ENCODE assay signal across 9 mouse cellular contexts in the genomic region with DNA sequence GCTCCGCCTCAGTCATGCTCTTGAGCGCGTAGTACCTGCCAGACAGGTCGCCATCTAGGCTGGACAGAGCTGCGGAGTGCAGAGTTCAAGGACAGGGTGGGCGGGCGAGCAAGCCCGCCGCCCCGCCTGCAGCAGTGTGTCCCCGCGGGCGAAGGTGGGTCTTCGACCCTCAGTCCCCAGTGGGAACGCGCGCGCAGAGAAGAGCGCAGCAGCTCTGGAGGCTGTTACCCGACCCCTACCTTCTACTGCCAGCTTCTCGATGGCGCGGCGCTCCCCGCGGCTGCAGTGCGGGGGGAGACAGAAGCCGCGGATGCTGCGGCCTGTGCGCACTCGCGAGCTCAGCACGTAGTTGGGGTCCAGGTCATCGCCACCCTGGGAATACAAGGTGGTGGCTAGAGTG. TPM values are rescaled to one million over a fixed set of nuclear protein-coding genes. Genes with fewer than 3 reads are reported as not detected.
DNase-seq lines count a peak whose midpoint lies in the region; ATAC-seq and TF ChIP-seq lines count a peak whose summit lies in the region.
"Had no signal": no experiment of that assay in that cellular context is flagged by ENCODE, and none has a peak within 500 bp of the region (broad histone marks: within the 10 kb centered on the region; RNA-seq: fewer than 3 reads in every experiment).

No protein-coding gene starts in this region.

- ATAC-seq in heart, embryonic 12.5 days (ENCODE audit: insufficient number of reproducible peaks, low FRiP score), result peak; percentile 3; the same call in 1 of the 2 replicates
- peak; percentile 1; the same call in 1 of the 2 replicates for ATAC-seq in forebrain, embryonic 14.5 days
- no peak for ATAC-seq in liver, embryonic 15.5 days (ENCODE audit: insufficient read depth)

- H3K4me2 ChIP-seq in heart, embryonic 12.5 days, result peak overlapping the region; percentile 91
- H3K4me2 ChIP-seq in forebrain, embryonic 14.5 days (ENCODE audit: low read length), result peak overlapping the region; percentile 95
- peak overlapping the region; percentile 67 for H3K4me2 ChIP-seq in liver, embryonic 15.5 days

- H3K27me3 ChIP-seq in heart, embryonic 12.5 days (replicated peaks), result peaks cover 9% of the 10 kb centered on the region; the same call in 1 of the 2 replicates
- H3K27me3 ChIP-seq in E14TG2a.4 (ENCODE audit: insufficient read depth, low read length), result peaks cover 23% of the 10 kb centered on the region
- no peaks in the 10 kb centered on the region for H3K27me3 ChIP-seq in forebrain, embryonic 14.5 days (replicated peaks; ENCODE audit: control insufficient read depth, insufficient read depth, low read length)
- H3K27me3 ChIP-seq in liver, embryonic 15.5 days, result peaks cover 82% of the 10 kb centered on the region
- H3K27me3 ChIP-seq: CH12.LX had no signal

- intact Hi-C loops in heart, postnatal 14 days (cut with DNase I), result no loop called here

- peaks cover 14% of the 10 kb centered on the region; the same call in 1 of the 2 replicates for H3K36me3 ChIP-seq in heart, embryonic 12.5 days
- peaks cover 37% of the 10 kb centered on the region for H3K36me3 ChIP-seq in E14TG2a.4 (ENCODE audit: insufficient read depth, low read length)
- H3K36me3 ChIP-seq in forebrain, embryonic 14.5 days (ENCODE audit: control insufficient read depth, insufficient read depth, low read length), result peaks cover 35% of the 10 kb centered on the region
- no peaks in the 10 kb centered on the region for H3K36me3 ChIP-seq in liver, embryonic 15.5 days (replicated peaks)

- TF ChIP-seq CTCF in E14TG2a.4 (conservative IDR thresholded peaks at IDR 0.05; ENCODE audit: low read length), result no peak

- under 1% methylated on average over 35 of the region's 35 CpGs for WGBS in heart, embryonic 12.5 days
- 0% methylated on average over 26 of the region's 35 CpGs for WGBS in forebrain, embryonic 14.5 days
- WGBS in liver, embryonic 15.5 days (ENCODE audit: insufficient replicate concordance), result under 1% methylated on average over 35 of the region's 35 CpGs

- no peak for DNase-seq in heart, postnatal 14 days
- DNase-seq in forebrain, embryonic 14.5 days (ENCODE audit: low spot score), result peak; percentile 36
- no peak for DNase-seq in left cerebral cortex, adult 11 months (ENCODE audit: low spot score)
- DNase-seq in ovary, postnatal 36 days (ENCODE audit: low spot score), result no peak
- DNase-seq in layer of hippocampus, adult 9-11 months, result no peak

- H3K9me3 ChIP-seq in heart, embryonic 12.5 days (replicated peaks), result no peaks in the 10 kb centered on the region
- no peaks in the 10 kb centered on the region for H3K9me3 ChIP-seq in E14TG2a.4 (ENCODE audit: low read length)
- no peaks in the 10 kb centered on the region for H3K9me3 ChIP-seq in forebrain, embryonic 14.5 days (replicated peaks; ENCODE audit: control insufficient read depth, low read length)
- no peaks in the 10 kb centered on the region for H3K9me3 ChIP-seq in liver, embryonic 15.5 days (replicated peaks)

- H3K4me3 ChIP-seq in heart, embryonic 12.5 days, result peak overlapping the region; percentile 71
- H3K4me3 ChIP-seq in E14TG2a.4 (replicated peaks; ENCODE audit: low read length), result peak overlapping the region; percentile 89
- H3K4me3 ChIP-seq in forebrain, embryonic 14.5 days (ENCODE audit: low read depth, low read length), result peak overlapping the region; percentile 93
- peak overlapping the region; percentile 47 for H3K4me3 ChIP-seq in liver, embryonic 15.5 days (replicated peaks)

- H3K4me1 ChIP-seq in heart, embryonic 12.5 days (replicated peaks), result peaks cover 71% of the 10 kb centered on the region
- H3K4me1 ChIP-seq in E14TG2a.4 (replicated peaks; ENCODE audit: low read depth, low read length), result peaks cover 72% of the 10 kb centered on the region
- peaks cover 26% of the 10 kb centered on the region for H3K4me1 ChIP-seq in forebrain, embryonic 14.5 days (ENCODE audit: control insufficient read depth, insufficient read depth, low read length)
- H3K4me1 ChIP-seq in liver, embryonic 15.5 days (replicated peaks), result peaks cover 50% of the 10 kb centered on the region

- H3K9ac ChIP-seq in heart, embryonic 12.5 days, result peak overlapping the region; percentile 76
- peak overlapping the region; percentile 95 for H3K9ac ChIP-seq in forebrain, embryonic 14.5 days (ENCODE audit: low read length)
- no peak overlapping the region for H3K9ac ChIP-seq in liver, embryonic 15.5 days

- H3K27ac ChIP-seq in heart, embryonic 12.5 days (ENCODE audit: poor library complexity, severe bottlenecking), result 0 out of 2 replicates have a peak overlapping the region, but pooled peaks have one; percentile 8
- H3K27ac ChIP-seq in forebrain, embryonic 14.5 days (ENCODE audit: low read depth, low read length), result peak overlapping the region; percentile 87
- H3K27ac ChIP-seq in liver, embryonic 15.5 days (replicated peaks), result no peak overlapping the region

RNA-seq across cellular contexts. Expression of gene Ckb, which starts 1.2 kb away (rescaled TPM):
- 363 and 373 TPM in 2 replicates for polyA plus RNA-seq in heart, embryonic 12.5 days (2016; fragmentation: Nextera tagmentation; extraction: Ambion mirVana)
- total RNA-seq in heart, postnatal 14 days (2021), result 100 to 1,000 TPM in 1 of 2 experiments, 10 to 100 TPM in 1; 98.4 to 117 TPM
- 1,532 and 1,552 TPM in 2 replicates for polyA plus RNA-seq in forebrain, embryonic 14.5 days (2014; fragmentation: Nextera tagmentation; extraction: Ambion mirVana)
- polyA plus RNA-seq in liver, embryonic 15.5 days (2015; fragmentation: Nextera tagmentation; extraction: Ambion mirVana), result 41.9 and 45.7 TPM in 2 replicates

RNA-seq across cellular contexts. Expression of gene Trmt61a, which starts 6.9 kb away (rescaled TPM):
- polyA plus RNA-seq in heart, embryonic 12.5 days (2016; fragmentation: Nextera tagmentation; extraction: Ambion mirVana), result 8.8 and 10.2 TPM in 2 replicates
- total RNA-seq in heart, postnatal 14 days (2021), result 1 to 10 TPM; 3.3 to 4.7 TPM
- 5.8 and 7.8 TPM in 2 replicates for polyA plus RNA-seq in forebrain, embryonic 14.5 days (2014; fragmentation: Nextera tagmentation; extraction: Ambion mirVana)
- polyA plus RNA-seq in liver, embryonic 15.5 days (2015; fragmentation: Nextera tagmentation; extraction: Ambion mirVana), result 5.9 and 7.3 TPM in 2 replicates

RNA-seq across cellular contexts. Expression of gene Bag5, which starts 42.1 kb away (rescaled TPM):
- 40.2 and 41.3 TPM in 2 replicates for polyA plus RNA-seq in heart, embryonic 12.5 days (2016; fragmentation: Nextera tagmentation; extraction: Ambion mirVana)
- total RNA-seq in heart, postnatal 14 days (2021), result 10 to 100 TPM; 22.6 to 22.7 TPM
- 60.4 and 65.8 TPM in 2 replicates for polyA plus RNA-seq in forebrain, embryonic 14.5 days (2014; fragmentation: Nextera tagmentation; extraction: Ambion mirVana)
- 15.8 and 15.9 TPM in 2 replicates for polyA plus RNA-seq in liver, embryonic 15.5 days (2015; fragmentation: Nextera tagmentation; extraction: Ambion mirVana)

RNA-seq across cellular contexts. Expression of gene Apopt1, which starts 42.1 kb away (rescaled TPM):
- polyA plus RNA-seq in heart, embryonic 12.5 days (2016; fragmentation: Nextera tagmentation; extraction: Ambion mirVana), result 46.6 and 48.8 TPM in 2 replicates
- total RNA-seq in heart, postnatal 14 days (2021), result 10 to 100 TPM; 36.9 to 37.0 TPM
- 47.1 and 50.8 TPM in 2 replicates for polyA plus RNA-seq in forebrain, embryonic 14.5 days (2014; fragmentation: Nextera tagmentation; extraction: Ambion mirVana)
- 18.1 and 18.2 TPM in 2 replicates for polyA plus RNA-seq in liver, embryonic 15.5 days (2015; fragmentation: Nextera tagmentation; extraction: Ambion mirVana)
